Mouse (Mus musculus) liver, embryonic 16.5 days (tissue): ENCODE data around the gene Syt2. TPM values are rescaled to one million over a fixed set of nuclear protein-coding genes. Genes with fewer than 3 reads are reported as not detected.
A peak's percentile ranks its signal among the peaks of the same experiment; 100 is the strongest.

ENCODE experiments used
- ATAC-seq: fragments of 200-750 bp; cut with Nextera tagmentation; 2 replicates; pipeline ENCODE4 v1.8.0; 2017; ENCODE audit warnings: low read depth, mild to moderate bottlenecking, moderate number of reproducible peaks, moderate library complexity
- H3K27ac ChIP-seq: fragments of 300-500 bp; sonication (generic); 2 replicates; pipeline ENCODE4 v1.5.1; 2014; ENCODE audit warnings: mild to moderate bottlenecking, low read length
- H3K27me3 ChIP-seq: fragments of 300-500 bp; sonication (generic); 2 replicates; pipeline ENCODE4 v1.6.1; 2014; ENCODE audit warnings: low read depth, low read length, mixed read lengths; ENCODE audit not compliant: control insufficient read depth, insufficient read depth
- H3K36me3 ChIP-seq: fragments of 300-500 bp; sonication (generic); 2 replicates; pipeline ENCODE4 v1.6.1; 2014; ENCODE audit warnings: mild to moderate bottlenecking; ENCODE audit not compliant: control insufficient read depth, insufficient read depth
- H3K4me1 ChIP-seq: fragments of 300-500 bp; sonication (generic); 2 replicates; pipeline ENCODE4 v1.6.1; 2014; ENCODE audit warnings: low read depth, low read length, mixed read lengths; ENCODE audit not compliant: control insufficient read depth
- H3K4me2 ChIP-seq: fragments of 300-500 bp; sonication (generic); 2 replicates; pipeline ENCODE4 v1.6.1; 2014; ENCODE audit warnings: low read depth, low read length, mixed read lengths
- H3K4me3 ChIP-seq: fragments of 300-500 bp; sonication (generic); 2 replicates; pipeline ENCODE4 v1.5.1; 2014; ENCODE audit warnings: low read depth, mild to moderate bottlenecking, low read length
- H3K9ac ChIP-seq: fragments of 300-500 bp; sonication (generic); 2 replicates; pipeline ENCODE4 v1.6.1; 2014; ENCODE audit warnings: low read depth, low read length
- H3K9me3 ChIP-seq: fragments of 300-500 bp; sonication (generic); replicated peaks from 2 replicates; pipeline ENCODE4 v1.6.1; 2016; ENCODE audit warnings: low read length; ENCODE audit not compliant: control insufficient read depth
- WGBS: fragments of 180-500 bp; shearing (Covaris S2); extraction: QIAGEN DNeasy Blood & Tissue Kit; methylation state at CpG from one replicate; pipeline ENCODE4 v1.1.7; 2014; ENCODE audit not compliant: insufficient replicate concordance; 5-methylcytosine and 5-hydroxymethylcytosine counted together
- polyA plus RNA-seq: library from polyadenylated mRNA; unstranded; fragments of >200 nt; fragmentation: Nextera tagmentation; extraction: Ambion mirVana; gene quantifications from 2 replicates; pipeline ENCODE4 v1.2.1, GENCODE M21; 2015

Gene Syt2
- polyA plus RNA-seq, 1 experiment from 2014 or later, result 0.04 TPM

DNA sequence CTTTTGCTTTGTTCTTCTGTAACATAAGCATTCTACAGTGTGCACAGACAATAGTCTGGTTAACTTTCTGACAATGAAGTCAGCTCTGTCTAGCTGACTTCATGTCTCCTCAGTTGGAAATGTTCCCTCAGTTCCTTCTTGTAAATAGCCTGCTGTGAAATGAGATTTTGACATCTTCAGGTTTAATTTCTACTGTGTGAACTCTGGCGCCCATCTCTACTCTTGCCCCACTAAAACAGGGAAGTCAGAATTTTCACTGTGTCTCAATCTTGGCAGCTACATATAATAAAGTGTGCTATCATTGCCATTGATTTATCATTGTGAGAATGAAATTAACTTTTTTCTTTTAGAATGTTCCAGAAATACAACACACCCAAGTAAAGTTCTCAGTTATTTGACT, 138.4 kb downstream of the Syt2 start:
- H3K27me3 ChIP-seq, result no peaks in the 10 kb centered on the region
- H3K4me1 ChIP-seq, result no peaks in the 10 kb centered on the region
- no peak overlapping the region for H3K9ac ChIP-seq
- no peak overlapping the region for H3K27ac ChIP-seq
- 62% methylated on average over 1 of the region's 1 CpGs for WGBS
- no peak for ATAC-seq
- no peaks in the 10 kb centered on the region for H3K9me3 ChIP-seq
- no peak overlapping the region for H3K4me3 ChIP-seq
- H3K4me2 ChIP-seq, result no peak overlapping the region
- no peaks in the 10 kb centered on the region for H3K36me3 ChIP-seq

DNA sequence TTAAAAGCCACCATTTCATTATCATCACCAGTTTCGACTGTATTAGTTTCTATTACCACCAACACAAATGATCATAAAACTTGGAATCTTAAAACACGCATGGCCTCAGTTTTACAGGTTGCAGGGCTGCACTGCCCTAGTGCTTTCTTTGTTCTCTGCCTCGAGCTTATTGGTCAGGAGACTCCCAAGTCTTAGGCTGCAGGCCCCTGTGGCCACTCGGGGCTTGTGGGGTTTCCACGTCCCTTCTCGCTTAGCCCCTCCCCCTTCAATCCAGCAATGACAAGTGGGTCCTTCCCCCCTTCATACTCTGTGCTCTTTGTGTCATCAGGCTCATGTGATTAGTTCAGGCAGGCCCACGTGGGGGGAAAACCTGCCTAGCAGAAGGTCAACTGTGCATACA, 141.6 kb downstream of the Syt2 start:
- ATAC-seq, result no peak
- H3K27ac ChIP-seq, result no peak overlapping the region
- H3K4me2 ChIP-seq, result no peak overlapping the region
- no peaks in the 10 kb centered on the region for H3K36me3 ChIP-seq
- WGBS, result 58% methylated on average over 7 of the region's 7 CpGs
- no peaks in the 10 kb centered on the region for H3K27me3 ChIP-seq
- H3K9ac ChIP-seq, result no peak overlapping the region
- H3K9me3 ChIP-seq, result no peaks in the 10 kb centered on the region
- H3K4me3 ChIP-seq, result no peak overlapping the region
- peaks cover 5% of the 10 kb centered on the region for H3K4me1 ChIP-seq

- Histone ChIP-seq H3K36me3 (no peaks in the 10 kb centered on the region; the same call in 1 of the 2 replicates), H3K4me1 (peaks cover 5% of the 10 kb centered on the region), H3K27me3 (no peaks in the 10 kb centered on the region), H3K4me2 (no peak overlapping the region), H3K9me3 (no peaks in the 10 kb centered on the region), H3K27ac (no peak overlapping the region), H3K9ac (no peak overlapping the region), H3K4me3 (no peak overlapping the region)
- WGBS, result 27% methylated on average over 2 of the region's 2 CpGs
- ATAC-seq, result peak; percentile 27; the same call in 1 of the 2 replicates
Observed at GRCm38 (mm10) chr1:134790716-134791439, 144.4 kb downstream of the Syt2 start.

DNA sequence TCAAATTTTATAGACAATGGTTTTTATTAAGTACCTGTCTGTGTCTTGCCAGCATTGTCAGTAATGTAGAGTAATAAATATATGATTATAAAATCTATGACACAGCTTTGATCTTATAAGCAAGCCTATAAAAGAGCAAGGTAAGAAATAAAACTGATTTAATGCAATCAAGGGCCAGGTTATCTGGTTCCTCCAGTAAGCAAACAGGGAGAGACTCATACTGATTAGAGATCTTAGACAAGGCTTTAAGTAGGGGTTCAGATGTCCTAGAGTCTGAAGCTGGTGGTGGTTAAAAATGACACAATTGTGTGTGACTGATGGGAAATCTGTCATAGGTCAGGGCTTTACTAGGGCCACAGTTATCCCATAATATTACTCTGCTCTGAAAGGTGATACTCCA, 145.0 kb downstream of the Syt2 start:
- Histone ChIP-seq H3K4me2 (no peak overlapping the region), H3K9me3 (no peaks in the 10 kb centered on the region), H3K36me3 (no peaks in the 10 kb centered on the region; the same call in 1 of the 2 replicates), H3K4me3 (no peak overlapping the region), H3K27ac (no peak overlapping the region), H3K27me3 (no peaks in the 10 kb centered on the region), H3K9ac (no peak overlapping the region), H3K4me1 (peaks cover 5% of the 10 kb centered on the region)
- ATAC-seq, result no peak

GRCm38 (mm10) chr1:134796076-134796475, 149.6 kb downstream of the Syt2 start:
- Histone ChIP-seq H3K27me3 (no peaks in the 10 kb centered on the region), H3K27ac (no peak overlapping the region), H3K9me3 (no peaks in the 10 kb centered on the region), H3K9ac (no peak overlapping the region), H3K4me2 (no peak overlapping the region), H3K4me1 (peaks cover under 1% of the 10 kb centered on the region), H3K36me3 (no peaks in the 10 kb centered on the region; the same call in 1 of the 2 replicates), H3K4me3 (no peak overlapping the region)
- ATAC-seq, result no peak
- 79% methylated on average over 1 of the region's 1 CpGs for WGBS

DNA sequence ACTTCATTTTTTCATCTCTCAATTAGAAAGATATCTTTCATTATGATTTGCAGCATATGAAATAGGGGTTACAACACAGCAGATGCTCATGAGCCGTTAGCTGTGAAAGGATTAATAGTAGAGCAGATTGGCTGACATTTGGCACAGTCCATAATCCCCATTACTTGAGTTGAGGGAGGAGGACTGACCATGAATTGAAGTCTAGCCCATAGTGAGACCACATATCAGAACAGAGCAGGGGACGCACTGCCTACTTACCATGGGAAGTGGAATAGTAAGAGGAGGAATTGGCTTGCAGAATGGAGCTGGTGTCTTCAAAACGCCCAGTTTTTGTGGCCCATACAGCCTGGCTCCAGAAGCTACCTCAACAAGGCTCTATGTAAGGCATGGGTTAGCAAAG, 150.1 kb downstream of the Syt2 start:
- WGBS, result 65% methylated on average over 3 of the region's 3 CpGs
- no peaks in the 10 kb centered on the region; the same call in 1 of the 2 replicates for H3K36me3 ChIP-seq
- no peak overlapping the region for H3K9ac ChIP-seq
- no peaks in the 10 kb centered on the region for H3K9me3 ChIP-seq
- no peaks in the 10 kb centered on the region for H3K4me1 ChIP-seq
- no peak overlapping the region for H3K4me2 ChIP-seq
- no peaks in the 10 kb centered on the region for H3K27me3 ChIP-seq
- no peak for ATAC-seq
- no peak overlapping the region for H3K4me3 ChIP-seq
- no peak overlapping the region for H3K27ac ChIP-seq

DNA sequence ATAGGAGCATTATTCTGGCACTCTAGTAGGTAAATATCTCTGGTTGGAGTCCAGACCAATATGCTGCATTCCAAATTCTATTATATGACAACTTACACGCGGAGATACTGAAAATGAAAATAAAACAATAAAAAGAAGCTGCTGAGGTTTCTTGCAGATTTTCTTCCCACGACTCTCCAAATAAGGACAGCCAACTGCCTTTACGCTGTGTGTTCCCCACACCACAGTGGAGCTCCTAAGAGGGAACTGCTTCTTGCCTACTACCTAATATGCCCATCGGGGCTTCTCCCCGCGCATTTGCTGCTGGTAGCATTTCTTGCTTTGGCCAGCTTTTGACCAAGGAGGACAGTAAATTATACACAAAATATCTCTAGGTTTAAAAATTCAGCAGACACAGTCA, 155.3 kb downstream of the Syt2 start:
- H3K4me3 ChIP-seq, result no peak overlapping the region
- ATAC-seq, result no peak
- H3K9me3 ChIP-seq, result no peaks in the 10 kb centered on the region
- 87% methylated on average over 7 of the region's 7 CpGs for WGBS
- no peak overlapping the region for H3K9ac ChIP-seq
- H3K36me3 ChIP-seq, result no peaks in the 10 kb centered on the region
- no peaks in the 10 kb centered on the region; the same call in 1 of the 2 replicates for H3K4me1 ChIP-seq
- no peaks in the 10 kb centered on the region for H3K27me3 ChIP-seq
- no peak overlapping the region for H3K27ac ChIP-seq
- no peak overlapping the region for H3K4me2 ChIP-seq

GRCm38 (mm10) chr1:134803286-134804117, 157.0 kb downstream of the Syt2 start:
- H3K4me2 ChIP-seq, result no peak overlapping the region; the same call in 1 of the 2 replicates
- H3K36me3 ChIP-seq, result no peaks in the 10 kb centered on the region
- H3K27me3 ChIP-seq, result no peaks in the 10 kb centered on the region
- 57% methylated on average over 16 of the region's 16 CpGs for WGBS
- H3K27ac ChIP-seq, result no peak overlapping the region
- no peak overlapping the region for H3K4me3 ChIP-seq
- no peak overlapping the region for H3K9ac ChIP-seq
- ATAC-seq, result no peak
- no peaks in the 10 kb centered on the region for H3K9me3 ChIP-seq
- peaks cover 3% of the 10 kb centered on the region; the same call in 1 of the 2 replicates for H3K4me1 ChIP-seq

- H3K27ac ChIP-seq, result no peak overlapping the region
- no peak overlapping the region for H3K9ac ChIP-seq
- no peaks in the 10 kb centered on the region for H3K27me3 ChIP-seq
- H3K4me2 ChIP-seq, result no peak overlapping the region
- no peak overlapping the region for H3K4me3 ChIP-seq
- H3K4me1 ChIP-seq, result peaks cover 3% of the 10 kb centered on the region; the same call in 1 of the 2 replicates
- H3K9me3 ChIP-seq, result no peaks in the 10 kb centered on the region
- WGBS, result 74% methylated on average over 5 of the region's 5 CpGs
- ATAC-seq, result no peak
- no peaks in the 10 kb centered on the region for H3K36me3 ChIP-seq
Observed at GRCm38 (mm10) chr1:134804373-134804772, 157.9 kb downstream of the Syt2 start.
